Mouse (Mus musculus) cerebellum, adult 2 months (tissue): ENCODE measurements around the gene Tm4sf4.

ENCODE experiments used
- CTCF ChIP-seq: fragments of 200-500 bp; IDR thresholded peaks from 2 replicates; pipeline ENCODE4 v1.5.1; 2011; ENCODE audit warnings: low read depth, mild to moderate bottlenecking, control low read depth, low read length, moderate library complexity, borderline replicate concordance; ENCODE audit not compliant: insufficient read depth
- POLR2A ChIP-seq: fragments of 200-500 bp; IDR thresholded peaks from 2 replicates; pipeline ENCODE4 v1.6.1; 2011; ENCODE audit warnings: low read length, control low read depth, borderline replicate concordance; ENCODE audit not compliant: insufficient read depth

GRCm38 (mm10) chr3:57435364-57435763, 10.2 kb downstream of the Tm4sf4 start:
- TF ChIP-seq CTCF (no peak), POLR2A (no peak)
